Mouse (Mus musculus): Measurements from ENCODE around the gene Tmem255b. TPM values are rescaled to one million over a fixed set of nuclear protein-coding genes. Genes with fewer than 3 reads are reported as not detected.

Gene Tmem255b
- total RNA-seq, 2 experiments from 2014 or later: 3.6 to 5.9 TPM

GRCm38 (mm10) chr8:13493858-13494631 is 59.1 kb downstream of the Tmem255b start, which contains the start of gene Gas6:
TSS of gene Gas6 (minus strand) at chr8:13494490.
- DNase-seq (ENCODE audit: extremely low spot score in 1 of 2, low spot score in 2 of 2): peak; percentile 59 to 71
- Histone ChIP-seq H3K4me3 (peak within 1 kb of the TSS; percentile 82), H3K27ac (peak within 1 kb of the TSS; percentile 92)
- no peak for TF ChIP-seq CTCF (IDR thresholded peaks at IDR 0.05)
- intact Hi-C loops (cut with DNase I): loop anchor here (2.0 kb wide), 1 partner anchor 49 kb away; no protein-coding TSS in a partner anchor

- Histone ChIP-seq H3K4me3 (no peak overlapping the region), H3K27ac (no peak overlapping the region)
- no peak for DNase-seq (ENCODE audit: extremely low spot score in 1 of 2, low spot score in 2 of 2)
- intact Hi-C loops (cut with DNase I): no loop called here
- TF ChIP-seq CTCF (IDR thresholded peaks at IDR 0.05): no peak
Measured at GRCm38 (mm10) chr8:13501221-13501620, 66.2 kb downstream of the Tmem255b start.

- TF ChIP-seq CTCF (IDR thresholded peaks at IDR 0.05): no peak
- DNase-seq (ENCODE audit: extremely low spot score in 1 of 2, low spot score in 2 of 2): no peak
- H3K27ac ChIP-seq: no peak overlapping the region
- no peak overlapping the region for H3K4me3 ChIP-seq
- intact Hi-C loops (cut with DNase I): no loop called here
Measured at GRCm38 (mm10) chr8:13503936-13504606, 69.1 kb downstream of the Tmem255b start.

GRCm38 (mm10) chr8:13504894-13505674 is 70.1 kb downstream of the Tmem255b start:
- Histone ChIP-seq H3K4me3 (no peak overlapping the region), H3K27ac (no peak overlapping the region)
- no peak for DNase-seq (ENCODE audit: extremely low spot score in 1 of 2, low spot score in 2 of 2)
- intact Hi-C loops (cut with DNase I): no loop called here
- TF ChIP-seq CTCF (IDR thresholded peaks at IDR 0.05): no peak

- intact Hi-C loops (cut with DNase I): no loop called here
- H3K4me3 ChIP-seq: no peak overlapping the region
- DNase-seq (ENCODE audit: extremely low spot score in 1 of 2, low spot score in 2 of 2): no peak
- H3K27ac ChIP-seq: no peak overlapping the region
- TF ChIP-seq CTCF (IDR thresholded peaks at IDR 0.05): no peak
Measured at GRCm38 (mm10) chr8:13506849-13507248, 71.9 kb downstream of the Tmem255b start.

- intact Hi-C loops (cut with DNase I): no loop called here
- no peak for TF ChIP-seq CTCF (IDR thresholded peaks at IDR 0.05)
- DNase-seq (ENCODE audit: extremely low spot score in 1 of 2, low spot score in 2 of 2): no peak
- Histone ChIP-seq H3K4me3 (no peak overlapping the region), H3K27ac (no peak overlapping the region)
Measured at GRCm38 (mm10) chr8:13507284-13507937, 72.4 kb downstream of the Tmem255b start.

- DNase-seq (ENCODE audit: extremely low spot score in 1 of 2, low spot score in 2 of 2): no peak
- intact Hi-C loops (cut with DNase I): no loop called here
- H3K27ac ChIP-seq: no peak overlapping the region
- no peak for TF ChIP-seq CTCF (IDR thresholded peaks at IDR 0.05)
- no peak overlapping the region for H3K4me3 ChIP-seq
Measured at GRCm38 (mm10) chr8:13512016-13512415, 77.0 kb downstream of the Tmem255b start.

- no peak for TF ChIP-seq CTCF (IDR thresholded peaks at IDR 0.05)
- DNase-seq (ENCODE audit: extremely low spot score in 1 of 2, low spot score in 2 of 2): no peak
- H3K27ac ChIP-seq: no peak overlapping the region
- intact Hi-C loops (cut with DNase I): no loop called here
- H3K4me3 ChIP-seq: no peak overlapping the region
Measured at GRCm38 (mm10) chr8:13512677-13513076, 77.7 kb downstream of the Tmem255b start.

- intact Hi-C loops (cut with DNase I): no loop called here
- no peak for DNase-seq (ENCODE audit: extremely low spot score in 1 of 2, low spot score in 2 of 2)
- TF ChIP-seq CTCF (IDR thresholded peaks at IDR 0.05): no peak
- Histone ChIP-seq H3K4me3 (no peak overlapping the region), H3K27ac (no peak overlapping the region)
Measured at GRCm38 (mm10) chr8:13513556-13514370, 78.8 kb downstream of the Tmem255b start.

GRCm38 (mm10) chr8:13516011-13516442 is 81.0 kb downstream of the Tmem255b start:
- intact Hi-C loops (cut with DNase I): no loop called here
- no peak for TF ChIP-seq CTCF (IDR thresholded peaks at IDR 0.05)
- Histone ChIP-seq H3K4me3 (no peak overlapping the region), H3K27ac (no peak overlapping the region)
- DNase-seq (ENCODE audit: extremely low spot score in 1 of 2, low spot score in 2 of 2): no peak

- no peak overlapping the region for H3K27ac ChIP-seq
- intact Hi-C loops (cut with DNase I): no loop called here
Measured at GRCm38 (mm10) chr8:13516728-13517127, 81.7 kb downstream of the Tmem255b start.

More at GRCm38 (mm10) chr8:13516728-13517127, 81.7 kb downstream of the Tmem255b start:
- DNase-seq (ENCODE audit: extremely low spot score in 1 of 2, low spot score in 2 of 2): no peak
- no peak for TF ChIP-seq CTCF (IDR thresholded peaks at IDR 0.05)
- H3K4me3 ChIP-seq: no peak overlapping the region
